In genomic region chr19:42058426-42058825, GRCm38 (mm10) we compare ENCODE assay signal across 32 mouse cellular contexts. TPM values are rescaled to one million over a fixed set of nuclear protein-coding genes. Genes with fewer than 3 reads are reported as not detected.
DNase-seq lines count a peak whose midpoint lies in the region; ATAC-seq and TF ChIP-seq lines count a peak whose summit lies in the region.
"Had no signal": no experiment of that assay in that cellular context is flagged by ENCODE, and none has a peak within 500 bp of the region (broad histone marks: within the 10 kb centered on the region; RNA-seq: fewer than 3 reads in every experiment).

No protein-coding gene starts in this region.

- H3K79me2 ChIP-seq in liver, adult 2 months (ENCODE audit: control insufficient read depth, insufficient read depth, low read length): peaks cover 12% of the 10 kb centered on the region; the same call in 1 of the 2 replicates

- WGBS in liver, adult 2 months: 20% methylated on average over 7 of the region's 7 CpGs
- WGBS in liver, embryonic 12.5 days (ENCODE audit: insufficient replicate concordance): 60% methylated on average over 7 of the region's 7 CpGs
- 46% methylated on average over 7 of the region's 7 CpGs for WGBS in stomach, postnatal 0 days
- 73% methylated on average over 7 of the region's 7 CpGs for WGBS in forebrain, embryonic 12.5 days

- H3K4me2 ChIP-seq in liver, embryonic 12.5 days: no peak overlapping the region
- no peak overlapping the region for H3K4me2 ChIP-seq in stomach, postnatal 0 days (replicated peaks; ENCODE audit: low read depth)
- H3K4me2 ChIP-seq in forebrain, embryonic 12.5 days: no peak overlapping the region
- H3K4me2 ChIP-seq: forebrain, embryonic 15.5 days; heart, embryonic 12.5 days; hindbrain, embryonic 13.5 days; limb, embryonic 15.5 days had no signal

- no peak for TF ChIP-seq EP300 in stomach, postnatal 0 days (optimal IDR thresholded peaks at IDR 0.05)

- no peak for TF ChIP-seq POLR2A in liver, adult 2 months (IDR thresholded peaks at IDR 0.05; ENCODE audit: extremely low read depth, insufficient read depth, low read length)

- H3K9me3 ChIP-seq in liver, embryonic 12.5 days (replicated peaks): no peaks in the 10 kb centered on the region
- H3K9me3 ChIP-seq in stomach, postnatal 0 days (ENCODE audit: control insufficient read depth, low read length): no peaks in the 10 kb centered on the region
- H3K9me3 ChIP-seq in forebrain, embryonic 12.5 days: no peaks in the 10 kb centered on the region
- H3K9me3 ChIP-seq: forebrain, embryonic 15.5 days; heart, embryonic 12.5 days; hindbrain, embryonic 13.5 days; limb, embryonic 10.5 days; limb, embryonic 15.5 days; midbrain, embryonic 10.5 days had no signal

- intact Hi-C loops in gastrocnemius, adult 2 months (cut with DNase I): no loop called here

- H3K36me3 ChIP-seq in liver, adult 2 months (ENCODE audit: control insufficient read depth, insufficient read depth, low read length): peaks cover 31% of the 10 kb centered on the region
- H3K36me3 ChIP-seq in liver, embryonic 12.5 days: no peaks in the 10 kb centered on the region; the same call in 1 of the 2 replicates
- H3K36me3 ChIP-seq in stomach, postnatal 0 days (ENCODE audit: control insufficient read depth, insufficient read depth, low read length): no peaks in the 10 kb centered on the region
- H3K36me3 ChIP-seq in forebrain, embryonic 12.5 days (replicated peaks): no peaks in the 10 kb centered on the region
- H3K36me3 ChIP-seq: forebrain, embryonic 15.5 days; heart, embryonic 12.5 days; hindbrain, embryonic 13.5 days; limb, embryonic 10.5 days; limb, embryonic 15.5 days; midbrain, embryonic 10.5 days had no signal

- no peak for TF ChIP-seq CTCF in gastrocnemius, adult 2 months (IDR thresholded peaks at IDR 0.05)
- TF ChIP-seq CTCF in liver, adult 2 months (IDR thresholded peaks at IDR 0.05; ENCODE audit: low read depth, low read length): no peak
- no peak for TF ChIP-seq CTCF in stomach, postnatal 0 days (IDR thresholded peaks at IDR 0.05; ENCODE audit: low read depth)

- no peak for ATAC-seq in liver, embryonic 12.5 days
- peak; percentile 58; the same call in 1 of the 2 replicates for ATAC-seq in stomach, postnatal 0 days (ENCODE audit: low FRiP score, low TSS enrichment)
- no peak for ATAC-seq in forebrain, embryonic 12.5 days (ENCODE audit: low FRiP score)
- ATAC-seq: CD4-positive, CD25-positive, alpha-beta regulatory T cell, adult 4 months; forebrain, embryonic 15.5 days; midbrain, embryonic 16.5 days had no signal

- no peak overlapping the region for H3K9ac ChIP-seq in liver, adult 2 months (ENCODE audit: low read depth, low read length)
- H3K9ac ChIP-seq in liver, embryonic 12.5 days: no peak overlapping the region
- H3K9ac ChIP-seq in stomach, postnatal 0 days (ENCODE audit: low read length): no peak overlapping the region
- no peak overlapping the region for H3K9ac ChIP-seq in forebrain, embryonic 12.5 days
- H3K9ac ChIP-seq: forebrain, embryonic 15.5 days; heart, embryonic 12.5 days; hindbrain, embryonic 13.5 days; limb, embryonic 15.5 days had no signal

- H3K4me3 ChIP-seq in gastrocnemius, adult 2 months: no peak overlapping the region
- H3K4me3 ChIP-seq in liver, adult 2 months (ENCODE audit: insufficient read depth, low read depth, low read length): no peak overlapping the region
- no peak overlapping the region for H3K4me3 ChIP-seq in liver, embryonic 12.5 days
- H3K4me3 ChIP-seq in stomach, postnatal 0 days (ENCODE audit: low read depth, low read length): no peak overlapping the region
- no peak overlapping the region for H3K4me3 ChIP-seq in forebrain, embryonic 12.5 days (replicated peaks)
- H3K4me3 ChIP-seq: forebrain, embryonic 15.5 days; heart, adult 2 months; heart, embryonic 12.5 days; hindbrain, embryonic 13.5 days; limb, embryonic 10.5 days; limb, embryonic 15.5 days; midbrain, embryonic 10.5 days had no signal

- H3K4me1 ChIP-seq in liver, adult 2 months (ENCODE audit: control insufficient read depth, insufficient read depth, low read length): peaks cover 11% of the 10 kb centered on the region
- H3K4me1 ChIP-seq in liver, embryonic 12.5 days: no peaks in the 10 kb centered on the region
- H3K4me1 ChIP-seq in stomach, postnatal 0 days (replicated peaks; ENCODE audit: control insufficient read depth, insufficient read depth): no peaks in the 10 kb centered on the region
- H3K4me1 ChIP-seq in forebrain, embryonic 12.5 days: no peaks in the 10 kb centered on the region
- H3K4me1 ChIP-seq: forebrain, embryonic 15.5 days; heart, embryonic 12.5 days; hindbrain, embryonic 13.5 days; midbrain, embryonic 10.5 days had no signal

- DNase-seq in gastrocnemius, adult 2 months: peak; percentile 59
- DNase-seq in gastrocnemius, postnatal 4 days (ENCODE audit: low spot score in 2 of 2): no peak
- peak; percentile 57 for DNase-seq in liver, adult 2 months (ENCODE audit: extremely low read depth, low read depth, low spot score)
- DNase-seq in testis, postnatal 14 days (ENCODE audit: low spot score): peak; percentile 48
- no peak for DNase-seq in testis, postnatal 10 days (ENCODE audit: low spot score)
- no peak for DNase-seq in stomach, postnatal 0 days (ENCODE audit: low spot score)
- DNase-seq: adrenal gland, adult 8-10 months; cerebellum, adult 11 months; cerebellum, adult 9-10 months; cerebellum, postnatal 36 days; heart, adult 2 months; heart, postnatal 4 days; kidney, adult 9 months; kidney, postnatal 10 days; layer of hippocampus, adult 9-11 months had no signal

- no peaks in the 10 kb centered on the region for H3K27me3 ChIP-seq in liver, adult 2 months (ENCODE audit: control insufficient read depth, insufficient read depth, low read length)
- H3K27me3 ChIP-seq in liver, embryonic 12.5 days (replicated peaks): no peaks in the 10 kb centered on the region
- H3K27me3 ChIP-seq in stomach, postnatal 0 days (ENCODE audit: control insufficient read depth, insufficient read depth, low read length): no peaks in the 10 kb centered on the region
- no peaks in the 10 kb centered on the region for H3K27me3 ChIP-seq in forebrain, embryonic 12.5 days
- H3K27me3 ChIP-seq: forebrain, embryonic 15.5 days; heart, embryonic 12.5 days; hindbrain, embryonic 13.5 days; limb, embryonic 15.5 days had no signal

- peak overlapping the region; percentile 73 for H3K27ac ChIP-seq in gastrocnemius, adult 2 months
- no peak overlapping the region for H3K27ac ChIP-seq in liver, adult 2 months (replicated peaks; ENCODE audit: insufficient read depth, low read depth, low read length)
- H3K27ac ChIP-seq in liver, embryonic 12.5 days: no peak overlapping the region
- no peak overlapping the region for H3K27ac ChIP-seq in stomach, postnatal 0 days (replicated peaks)
- H3K27ac ChIP-seq in forebrain, embryonic 12.5 days: no peak overlapping the region
- H3K27ac ChIP-seq: forebrain, embryonic 15.5 days; heart, adult 2 months; hindbrain, embryonic 13.5 days; limb, embryonic 10.5 days; limb, embryonic 15.5 days; midbrain, embryonic 10.5 days had no signal

RNA-seq across cellular contexts. Expression of gene 4933411K16Rik, which starts 6.4 kb away (rescaled TPM):
- under 1 TPM; 0.28 to 0.33 TPM for total RNA-seq in gastrocnemius, adult 2 months (2021)
- under 1 TPM; 0.75 to 0.91 TPM for total RNA-seq in gastrocnemius, postnatal 4 days (2021)
- 13.9 and 17.1 TPM in 2 replicates for total RNA-seq in liver, adult 2 months (2014; rRNA removed)
- 3.5 and 7.0 TPM in 2 replicates for polyA plus RNA-seq in liver, adult 2 months (2012; rRNA removed)
- polyA plus RNA-seq in liver, embryonic 12.5 days (2016; fragmentation: Nextera tagmentation; extraction: Ambion mirVana): 0.08 TPM in 1 of 2 replicates, not detected in the other
- not detected in 2 replicates for polyA plus RNA-seq in stomach, postnatal 0 days (2015; fragmentation: Nextera tagmentation; extraction: Ambion mirVana)
- polyA plus RNA-seq in forebrain, embryonic 12.5 days (2016; fragmentation: Nextera tagmentation; extraction: Ambion mirVana): 0.14 TPM in 2 replicates
- total RNA-seq: megakaryocyte progenitor cell, adult 5-6 weeks; neutrophil, adult 5-6 weeks had no signal
- polyA plus RNA-seq: CD4-positive, CD25-positive, alpha-beta regulatory T cell, adult 4 months; embryonic facial prominence, embryonic 11.5 days; forebrain, embryonic 15.5 days; heart, embryonic 12.5 days; heart, postnatal 0 days; hindbrain, embryonic 13.5 days; limb, embryonic 15.5 days; lung, embryonic 16.5 days; midbrain, embryonic 16.5 days; neural tube, embryonic 11.5 days had no signal

RNA-seq across cellular contexts. Expression of gene Hoga1, which starts 13.0 kb away (rescaled TPM):
- total RNA-seq in gastrocnemius, adult 2 months (2021): 1 to 10 TPM; 2.9 to 3.1 TPM
- total RNA-seq in gastrocnemius, postnatal 4 days (2021): 1 to 10 TPM; 7.1 to 8.8 TPM
- total RNA-seq in liver, adult 2 months (2014; rRNA removed): 128 and 132 TPM in 2 replicates
- polyA plus RNA-seq in liver, adult 2 months (2012; rRNA removed): 247 and 290 TPM in 2 replicates
- 11.6 and 11.9 TPM in 2 replicates for polyA plus RNA-seq in liver, embryonic 12.5 days (2016; fragmentation: Nextera tagmentation; extraction: Ambion mirVana)
- polyA plus RNA-seq in stomach, postnatal 0 days (2015; fragmentation: Nextera tagmentation; extraction: Ambion mirVana): 1.6 and 1.8 TPM in 2 replicates
- 1.1 and 1.5 TPM in 2 replicates for polyA plus RNA-seq in forebrain, embryonic 12.5 days (2016; fragmentation: Nextera tagmentation; extraction: Ambion mirVana)
- total RNA-seq: neutrophil, adult 5-6 weeks had no signal
- polyA plus RNA-seq: CD4-positive, CD25-positive, alpha-beta regulatory T cell, adult 4 months had no signal

RNA-seq across cellular contexts. Expression of gene Ankrd2, which starts 22.6 kb away (rescaled TPM):
- total RNA-seq in gastrocnemius, adult 2 months (2021): 100 to 1,000 TPM; 154 to 235 TPM
- total RNA-seq in gastrocnemius, postnatal 4 days (2021): 10 to 100 TPM; 50.1 to 73.1 TPM
- total RNA-seq in liver, adult 2 months (2014; rRNA removed): 1.1 and 1.2 TPM in 2 replicates
- 0.37 and 0.65 TPM in 2 replicates for polyA plus RNA-seq in liver, adult 2 months (2012; rRNA removed)
- 0.11 and 0.20 TPM in 2 replicates for polyA plus RNA-seq in liver, embryonic 12.5 days (2016; fragmentation: Nextera tagmentation; extraction: Ambion mirVana)
- polyA plus RNA-seq in stomach, postnatal 0 days (2015; fragmentation: Nextera tagmentation; extraction: Ambion mirVana): 0.11 and 0.12 TPM in 2 replicates
- 0.28 and 0.49 TPM in 2 replicates for polyA plus RNA-seq in forebrain, embryonic 12.5 days (2016; fragmentation: Nextera tagmentation; extraction: Ambion mirVana)
- total RNA-seq: megakaryocyte progenitor cell, adult 5-6 weeks; neutrophil, adult 5-6 weeks had no signal
- polyA plus RNA-seq: CD4-positive, CD25-positive, alpha-beta regulatory T cell, adult 4 months; embryonic facial prominence, embryonic 11.5 days; heart, adult 2 months; heart, embryonic 12.5 days; large intestine, adult 2 months; limb, embryonic 10.5 days had no signal

RNA-seq across cellular contexts. Expression of gene Morn4, which starts 27.7 kb away (rescaled TPM):
- 1 to 10 TPM; 2.2 to 4.4 TPM for total RNA-seq in gastrocnemius, adult 2 months (2021)
- total RNA-seq in gastrocnemius, postnatal 4 days (2021): 1 to 10 TPM; 2.0 to 2.5 TPM
- total RNA-seq in liver, adult 2 months (2014; rRNA removed): 0.09 and 0.13 TPM in 2 replicates
- polyA plus RNA-seq in liver, adult 2 months (2012; rRNA removed): 0.27 and 0.44 TPM in 2 replicates
- 4.4 and 4.6 TPM in 2 replicates for polyA plus RNA-seq in liver, embryonic 12.5 days (2016; fragmentation: Nextera tagmentation; extraction: Ambion mirVana)
- 7.3 and 8.2 TPM in 2 replicates for polyA plus RNA-seq in stomach, postnatal 0 days (2015; fragmentation: Nextera tagmentation; extraction: Ambion mirVana)
- 73.4 and 75.1 TPM in 2 replicates for polyA plus RNA-seq in forebrain, embryonic 12.5 days (2016; fragmentation: Nextera tagmentation; extraction: Ambion mirVana)
- total RNA-seq: neutrophil, adult 5-6 weeks had no signal

RNA-seq across cellular contexts. Expression of gene Pi4k2a, which starts 31.8 kb away (rescaled TPM):
- total RNA-seq in gastrocnemius, adult 2 months (2021): 10 to 100 TPM; 11.9 to 12.8 TPM
- 10 to 100 TPM; 18.5 to 21.5 TPM for total RNA-seq in gastrocnemius, postnatal 4 days (2021)
- total RNA-seq in liver, adult 2 months (2014; rRNA removed): 20.2 and 23.8 TPM in 2 replicates
- 43.3 and 46.1 TPM in 2 replicates for polyA plus RNA-seq in liver, adult 2 months (2012; rRNA removed)
- polyA plus RNA-seq in liver, embryonic 12.5 days (2016; fragmentation: Nextera tagmentation; extraction: Ambion mirVana): 17.3 and 18.7 TPM in 2 replicates
- 20.8 and 21.6 TPM in 2 replicates for polyA plus RNA-seq in stomach, postnatal 0 days (2015; fragmentation: Nextera tagmentation; extraction: Ambion mirVana)
- 31.0 and 32.0 TPM in 2 replicates for polyA plus RNA-seq in forebrain, embryonic 12.5 days (2016; fragmentation: Nextera tagmentation; extraction: Ambion mirVana)

Comparison
In these comparisons a context has a peak if more than half of its experiments do, and no peak if none do; other contexts are left out.
1. DNase-seq: peak in gastrocnemius, adult 2 months (single experiment), liver, adult 2 months (single experiment) and testis, postnatal 14 days (single experiment); none in gastrocnemius, postnatal 4 days (0 of 2), testis, postnatal 10 days (single experiment) and stomach, postnatal 0 days (single experiment).
2. RNA of gene Hoga1, which starts 13.0 kb away (polyA plus RNA-seq): 247 to 290 TPM in liver, adult 2 months; 11.6 to 11.9 TPM in liver, embryonic 12.5 days, 1.6 to 1.8 TPM in stomach, postnatal 0 days and 1.1 to 1.5 TPM in forebrain, embryonic 12.5 days; every median in the first group is over 10 times any median in the second.